Mouse (Mus musculus): ENCODE measurements around the gene Uckl1.

The Uckl1 gene

GRCm38 (mm10) chr2:181584411-181584942 is at the start of gene Uckl1:
Gene Uckl1 (minus strand): TSS chr2:181584892.
- no peak for DNase-seq (ENCODE audit: low spot score)

- DNase-seq (ENCODE audit: low spot score): no peak
Observed at GRCm38 (mm10) chr2:181632624-181633023, 47.9 kb upstream of the Uckl1 start.

DNA sequence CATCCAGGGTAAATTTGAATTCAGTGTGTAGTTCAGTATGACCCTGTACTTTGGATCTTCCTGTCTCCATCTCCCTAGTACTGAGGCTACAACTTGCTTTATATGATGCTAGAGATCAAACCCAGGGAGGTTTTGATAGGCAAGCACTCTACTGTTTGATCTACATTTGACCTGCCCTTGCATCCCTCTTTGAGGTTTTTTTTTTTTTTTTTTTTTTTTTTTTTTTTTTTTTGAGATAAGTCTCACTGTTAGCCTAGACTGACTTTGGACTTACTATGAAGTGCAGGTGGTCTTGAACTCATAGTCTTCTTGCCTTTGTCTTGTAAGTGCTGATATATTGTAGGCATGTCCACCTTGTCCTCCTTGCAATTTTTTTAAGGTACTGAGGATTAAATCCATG is 43.8 kb upstream of the Uckl1 start:
- DNase-seq (ENCODE audit: low spot score): no peak

DNA sequence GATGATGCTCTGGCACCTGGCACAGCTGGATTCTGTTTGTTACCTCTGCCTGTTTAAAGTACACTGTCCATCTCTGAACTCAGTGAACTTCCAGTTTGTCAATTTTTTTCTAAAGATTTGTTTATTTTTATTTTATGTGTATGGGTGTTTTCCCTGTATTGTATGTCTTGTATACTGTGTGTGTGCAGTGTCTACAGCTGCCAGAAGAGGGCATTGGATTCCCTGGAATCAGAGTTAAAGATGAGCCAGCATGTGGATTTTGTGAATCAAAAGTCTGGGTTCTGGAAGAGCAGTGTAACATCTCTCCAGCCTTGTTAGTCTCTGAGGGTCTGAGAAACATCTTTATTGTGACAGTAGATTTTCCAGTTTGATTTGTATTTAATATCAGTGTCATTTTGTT is 38.7 kb upstream of the Uckl1 start:
- no peak for DNase-seq (ENCODE audit: low spot score)

DNA sequence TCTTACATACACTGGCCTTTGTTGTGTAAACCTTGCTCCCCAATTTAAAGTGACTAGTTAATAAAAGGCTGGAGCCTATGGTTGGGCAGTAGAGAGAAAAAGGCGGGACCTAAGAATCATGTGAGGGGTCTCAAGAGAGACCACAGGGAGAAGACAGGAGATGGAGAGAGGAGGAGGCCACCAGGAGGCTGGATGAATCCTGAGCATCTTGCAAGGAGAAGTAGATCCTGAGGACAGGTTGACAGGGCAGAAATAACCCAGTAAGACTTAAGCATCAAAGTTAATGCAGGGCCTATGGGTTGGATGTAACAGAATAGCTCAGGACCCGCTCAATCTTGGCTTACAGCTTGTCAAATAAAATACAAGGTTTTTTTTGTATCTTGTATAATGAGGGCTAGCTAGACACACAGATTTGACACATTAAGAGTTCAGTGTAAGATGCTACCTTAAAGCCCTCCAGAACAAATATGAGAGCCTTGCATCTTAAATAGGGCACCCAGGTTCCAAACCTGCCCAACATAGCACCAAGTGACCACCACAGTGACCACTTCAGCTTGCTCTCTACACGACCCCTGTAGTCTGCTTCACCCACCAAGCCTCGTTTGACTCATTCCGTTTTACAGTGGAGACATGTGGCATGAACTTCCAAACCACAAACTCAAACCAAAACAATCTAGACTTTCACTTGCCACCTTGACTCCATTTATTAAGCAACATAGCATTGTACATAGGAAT is 34.2 kb upstream of the Uckl1 start:
- no peak for DNase-seq (ENCODE audit: low spot score)

- DNase-seq (ENCODE audit: low spot score): no peak
Observed at GRCm38 (mm10) chr2:181602367-181602766, 17.7 kb upstream of the Uckl1 start.

- DNase-seq (ENCODE audit: low spot score): no peak
Observed at GRCm38 (mm10) chr2:181601751-181602145, 17.1 kb upstream of the Uckl1 start.

GRCm38 (mm10) chr2:181600828-181601750 is 16.4 kb upstream of the Uckl1 start:
- DNase-seq (ENCODE audit: low spot score): peak; percentile 92

DNA sequence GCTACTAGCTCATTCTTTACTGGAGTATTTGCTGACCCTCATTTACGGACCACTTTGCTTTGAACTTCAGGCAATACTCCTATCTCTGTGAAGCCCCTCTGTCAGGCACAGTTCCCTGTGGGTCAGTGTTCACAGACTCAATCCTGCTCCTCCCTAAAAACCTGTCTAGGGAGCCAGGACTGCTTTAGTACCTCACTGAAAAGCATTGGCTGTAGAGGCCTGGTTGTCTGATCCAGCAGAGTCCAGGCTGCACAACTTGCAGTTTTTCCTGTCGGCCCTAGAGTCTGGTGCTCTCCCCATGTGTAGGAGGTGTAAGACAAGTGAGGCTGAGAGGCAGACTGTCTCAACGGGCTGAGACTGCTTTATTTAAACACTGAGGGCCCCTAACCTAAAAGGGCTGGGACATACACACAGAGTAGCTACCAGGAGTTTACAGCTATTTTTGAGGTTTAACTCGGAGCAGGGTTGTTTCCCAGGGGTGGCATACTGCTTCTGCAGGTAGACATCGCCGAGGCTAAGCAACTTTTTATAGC is 15.6 kb upstream of the Uckl1 start:
- no peak for DNase-seq (ENCODE audit: low spot score)

DNA sequence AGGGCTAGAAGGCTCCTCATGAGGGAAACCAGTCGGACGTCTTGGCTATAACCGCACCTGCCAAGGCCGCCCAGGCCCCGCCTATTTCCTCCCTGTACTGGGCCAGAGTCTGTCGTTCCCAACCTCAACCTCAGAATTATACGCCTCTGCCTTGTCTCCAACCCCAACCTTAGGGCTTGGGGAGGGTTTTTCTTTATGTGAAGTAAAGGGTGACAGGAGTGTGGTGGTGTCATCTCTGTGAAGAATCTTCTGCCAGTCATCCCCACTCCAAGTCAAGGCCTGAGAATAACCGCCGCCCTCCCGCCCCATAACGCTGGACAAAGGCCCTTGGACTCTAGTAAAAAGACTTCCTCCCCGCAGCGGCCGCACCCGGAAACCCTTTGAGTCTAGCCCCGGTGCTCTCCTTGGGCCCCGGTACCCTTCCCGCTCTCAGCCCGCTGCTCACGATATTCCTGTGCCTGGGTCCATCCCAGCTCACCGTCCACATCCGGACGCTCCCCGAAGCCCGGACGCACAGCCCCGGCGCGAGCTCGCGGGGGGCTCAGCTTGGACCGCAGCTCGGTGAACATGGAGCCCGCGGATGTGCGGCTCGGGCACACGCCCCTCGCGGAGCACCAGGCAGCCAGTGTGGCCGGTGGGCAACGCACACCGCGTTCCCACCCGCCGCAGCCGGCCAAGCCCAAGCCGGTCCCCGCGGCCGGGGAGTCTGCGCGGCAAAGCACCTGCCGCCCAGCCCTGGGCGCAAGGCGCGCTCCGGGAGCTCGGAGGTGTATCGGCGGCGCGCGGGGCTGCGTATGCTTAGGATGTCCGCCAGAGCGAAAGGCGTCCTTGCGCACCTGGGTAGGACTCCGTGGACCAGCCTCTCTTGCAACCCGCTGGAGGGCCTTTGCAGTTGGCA is 14.0 kb upstream of the Uckl1 start, which contains the start of gene Samd10:
TSS of gene Samd10 (minus strand) at position 759 of the 898 bp plus-strand sequence.
- peak; percentile 44 for DNase-seq (ENCODE audit: low spot score)

DNA sequence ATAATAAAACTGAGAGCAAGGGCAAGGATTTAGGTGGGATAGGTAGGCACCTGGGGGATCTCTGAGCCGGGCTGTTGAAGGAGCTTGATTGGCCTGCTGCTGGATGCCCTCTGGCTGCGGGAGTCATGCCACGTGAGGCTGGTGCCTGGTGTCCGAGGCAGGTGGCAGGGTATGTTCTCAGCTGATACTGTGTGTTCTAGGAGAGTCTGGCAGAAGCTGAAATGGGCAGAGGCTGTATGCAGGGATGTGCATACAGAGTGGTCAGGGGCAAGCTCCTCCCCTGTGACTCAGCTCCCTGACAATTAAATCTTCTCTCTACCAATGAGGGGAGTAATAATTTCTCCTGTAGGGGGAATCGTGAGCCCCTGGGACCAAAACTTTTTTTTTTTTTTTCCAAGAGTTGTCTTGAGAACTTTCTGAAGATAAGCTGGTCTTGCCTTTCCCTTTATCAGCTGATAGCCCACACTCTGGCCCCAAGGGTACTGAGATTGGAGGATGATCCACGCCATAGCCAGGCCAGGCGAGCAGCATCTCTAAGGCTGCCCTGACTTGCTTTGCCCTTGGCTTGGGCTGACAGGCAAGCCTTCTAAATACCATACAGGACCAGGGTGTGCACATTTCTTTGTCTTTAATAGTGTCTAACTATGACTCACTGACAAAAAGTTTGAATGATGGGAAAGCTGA is 12.8 kb upstream of the Uckl1 start:
- DNase-seq (ENCODE audit: low spot score): no peak

DNA sequence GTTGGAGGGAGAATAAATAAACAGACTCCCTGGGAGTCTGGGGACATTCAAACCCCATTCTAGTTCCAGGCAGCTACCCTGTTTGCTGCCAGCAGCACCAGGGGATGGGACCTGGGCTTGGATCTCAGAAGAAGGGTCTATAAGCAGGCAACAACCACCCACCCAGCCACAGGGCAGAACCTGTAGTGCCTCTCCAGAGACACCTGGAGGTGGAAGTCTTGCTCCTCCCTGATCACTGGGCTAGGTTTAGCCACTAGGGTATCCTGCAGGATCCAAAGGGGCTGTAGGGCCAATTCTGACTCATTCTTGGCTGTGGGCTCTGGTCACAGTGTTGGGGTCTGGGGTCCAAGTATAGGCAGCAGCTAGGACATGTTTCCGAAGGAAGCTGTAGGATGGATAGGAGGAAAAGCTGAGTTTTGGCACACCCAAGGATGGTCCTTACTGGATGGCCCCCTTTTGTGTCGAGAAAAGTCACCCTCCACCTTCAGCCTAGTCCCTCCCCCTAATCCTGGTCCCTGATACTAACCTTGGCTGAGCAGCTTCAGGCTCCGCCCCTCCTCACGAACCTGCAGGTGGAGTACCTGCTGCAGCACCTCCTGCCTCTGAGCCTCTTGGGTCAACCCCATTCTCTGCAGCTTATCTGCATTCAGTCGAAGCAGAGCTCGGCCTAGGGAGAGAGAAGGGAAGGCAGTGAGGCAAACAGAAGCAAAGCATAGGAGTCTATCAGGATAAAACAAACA is 11.7 kb upstream of the Uckl1 start:
- DNase-seq (ENCODE audit: low spot score): no peak

- no peak for DNase-seq (ENCODE audit: low spot score)
Observed at GRCm38 (mm10) chr2:181594946-181595696, 10.4 kb upstream of the Uckl1 start.

DNA sequence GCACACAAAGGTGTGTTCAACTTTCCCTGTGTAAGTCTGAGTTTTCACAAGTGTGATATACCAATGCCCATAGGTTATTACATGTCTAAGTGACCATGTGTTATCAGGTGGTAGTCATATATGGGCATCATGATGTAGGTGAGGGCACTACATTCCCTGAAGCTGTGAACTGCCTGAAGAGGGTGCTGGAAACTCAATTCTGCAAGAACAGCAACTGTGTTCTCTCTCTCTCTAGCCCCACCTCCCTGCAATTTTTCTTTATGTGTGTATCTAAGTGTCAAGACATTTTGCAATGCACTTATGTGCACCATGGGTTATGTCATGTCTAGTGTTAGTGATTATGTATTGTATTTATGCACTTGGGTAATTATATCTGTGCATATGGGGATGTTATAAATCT is 9.2 kb upstream of the Uckl1 start:
- DNase-seq (ENCODE audit: low spot score): no peak

- no peak for DNase-seq (ENCODE audit: low spot score)
Observed at GRCm38 (mm10) chr2:181593042-181593421, 8.3 kb upstream of the Uckl1 start.

DNA sequence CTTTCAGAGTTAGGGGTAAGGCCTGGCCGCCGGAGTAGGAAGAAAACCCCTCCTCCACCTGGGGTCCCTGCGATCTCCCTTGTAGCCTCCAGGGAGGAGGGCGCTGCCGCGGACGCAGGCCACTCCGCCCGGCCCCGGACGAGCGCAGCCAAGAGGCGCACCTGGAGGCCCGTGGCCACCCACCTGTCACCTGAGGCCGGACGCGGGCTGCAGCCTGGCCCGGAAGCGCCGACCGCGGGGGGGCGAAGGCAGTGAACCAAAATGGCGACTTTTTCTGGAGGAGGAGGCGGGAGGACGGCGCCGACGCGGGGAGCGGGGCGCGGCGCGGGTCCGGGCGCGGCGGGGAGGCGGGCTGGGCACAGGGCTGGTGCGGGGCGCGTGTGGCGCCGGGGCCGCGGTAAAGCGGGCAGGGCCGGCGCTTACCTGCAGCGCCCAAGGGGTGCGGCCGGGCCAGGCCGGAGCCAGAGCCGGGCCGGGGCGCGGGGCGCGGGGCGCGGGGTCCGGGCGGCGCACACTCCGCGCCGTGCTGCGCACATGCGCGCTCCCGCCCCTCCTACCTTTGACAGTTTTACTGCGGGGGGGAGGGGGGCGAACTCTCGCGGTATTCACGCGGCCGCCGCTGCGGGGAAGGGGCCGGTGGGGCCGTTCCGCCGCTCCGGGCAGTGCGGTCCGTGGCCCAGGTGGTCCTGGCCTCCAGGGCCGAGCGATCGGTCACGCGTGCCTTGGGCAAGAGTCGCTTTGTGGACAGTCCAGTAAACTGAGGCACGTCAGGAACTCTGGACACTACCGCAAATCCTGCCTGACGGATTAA is 7.7 kb upstream of the Uckl1 start, which contains the start of gene Zfp512b:
TSS of gene Zfp512b (minus strand) at position 573 of the 811 bp plus-strand sequence.
- peak; percentile 67 for DNase-seq (ENCODE audit: low spot score)

GRCm38 (mm10) chr2:181591528-181592085 is 6.9 kb upstream of the Uckl1 start, which contains the start of gene Prpf6:
Gene Prpf6 (plus strand): TSS chr2:181591868.
- no peak for DNase-seq (ENCODE audit: low spot score)

GRCm38 (mm10) chr2:181590471-181590870 is 5.8 kb upstream of the Uckl1 start:
- no peak for DNase-seq (ENCODE audit: low spot score)

Data from ovary, postnatal 14 days (tissue).